Mouse (Mus musculus): ENCODE measurements at regions not wholly inside any gene's neighbourhood (a gene's known extent, or its start where the extent isn't known, plus 50 kb on each side); places are given as distances from the start of the nearest gene placed in this dataset.

- Histone ChIP-seq H3K4me1 (ENCODE audit: control insufficient read depth, insufficient read depth, low read length) (no peaks in the 10 kb centered on the region), H3K27ac (ENCODE audit: control insufficient read depth, insufficient read depth, low read depth, low read length) (no peak overlapping the region), H3K4me3 (ENCODE audit: control insufficient read depth, low read depth, low read length) (no peak overlapping the region), H3K27me3 (ENCODE audit: control insufficient read depth, insufficient read depth, low read length) (no peaks in the 10 kb centered on the region), H3K36me3 (ENCODE audit: control insufficient read depth, insufficient read depth, low read length) (no peaks in the 10 kb centered on the region)
- TF ChIP-seq CTCF (IDR thresholded peaks at IDR 0.05; ENCODE audit: control insufficient read depth, insufficient read depth, insufficient replicate concordance, low read depth, low read length) (no peak), POLR2A (IDR thresholded peaks at IDR 0.05; ENCODE audit: control insufficient read depth, low read depth, low read length) (no peak)
Observed at GRCm38 (mm10) chr9:43692015-43692414, 51.8 kb upstream of the Nectin1 start.

GRCm38 (mm10) chr9:43692538-43692937 is 51.2 kb upstream of the Nectin1 start:
- no peak for TF ChIP-seq CTCF (IDR thresholded peaks at IDR 0.05; ENCODE audit: control insufficient read depth, insufficient read depth, insufficient replicate concordance, low read depth, low read length)
- no peak for TF ChIP-seq POLR2A (IDR thresholded peaks at IDR 0.05; ENCODE audit: control insufficient read depth, low read depth, low read length)
- Histone ChIP-seq H3K27ac (ENCODE audit: control insufficient read depth, insufficient read depth, low read depth, low read length) (no peak overlapping the region), H3K27me3 (ENCODE audit: control insufficient read depth, insufficient read depth, low read length) (no peaks in the 10 kb centered on the region), H3K4me1 (ENCODE audit: control insufficient read depth, insufficient read depth, low read length) (no peaks in the 10 kb centered on the region), H3K36me3 (ENCODE audit: control insufficient read depth, insufficient read depth, low read length) (no peaks in the 10 kb centered on the region), H3K4me3 (ENCODE audit: control insufficient read depth, low read depth, low read length) (no peak overlapping the region)
